Mouse (Mus musculus): ENCODE results near the gene Ppp5c.

Gene Ppp5c

DNA sequence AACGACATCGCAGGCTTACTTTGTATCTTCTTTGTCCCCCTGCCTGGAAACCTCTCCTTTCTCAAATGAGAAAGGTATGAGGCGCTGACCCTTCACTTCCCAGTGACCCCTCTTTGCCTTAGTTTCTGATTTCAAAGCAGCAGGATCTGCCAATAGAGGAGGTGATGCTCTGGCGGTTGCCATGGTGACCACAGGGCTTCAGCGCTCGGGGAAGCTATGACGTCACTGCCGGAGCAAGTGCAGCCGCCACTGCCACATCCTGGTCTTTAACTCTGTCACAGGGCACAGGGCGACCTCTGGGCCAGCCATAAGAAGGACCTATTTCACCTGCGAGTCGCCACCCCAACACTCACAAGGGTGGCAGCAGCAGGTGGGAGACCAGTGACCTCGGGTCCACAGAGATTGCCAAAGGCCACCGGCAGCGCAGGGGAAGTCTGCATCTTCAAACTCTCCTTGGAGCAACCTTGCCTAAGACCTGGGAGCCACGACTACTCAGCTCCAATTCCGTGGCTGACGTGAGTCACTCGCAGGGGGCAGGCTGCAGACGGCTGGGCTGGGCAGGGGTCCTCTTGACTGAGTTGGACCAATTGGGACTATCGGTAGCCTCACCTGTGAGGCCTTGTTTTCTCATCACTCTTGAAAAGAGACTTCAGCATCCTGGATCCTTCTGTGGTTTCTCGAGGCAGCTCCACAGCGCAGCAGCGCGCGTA is 44.7 kb downstream of the Ppp5c start, which contains the start of gene Gm42372:
Gene Gm42372, plus strand, starts transcription at position 228 of the 710 bp plus-strand sequence.
- DNase-seq (ENCODE audit: low spot score in 2 of 2): peak; percentile 80 to 82

DNA sequence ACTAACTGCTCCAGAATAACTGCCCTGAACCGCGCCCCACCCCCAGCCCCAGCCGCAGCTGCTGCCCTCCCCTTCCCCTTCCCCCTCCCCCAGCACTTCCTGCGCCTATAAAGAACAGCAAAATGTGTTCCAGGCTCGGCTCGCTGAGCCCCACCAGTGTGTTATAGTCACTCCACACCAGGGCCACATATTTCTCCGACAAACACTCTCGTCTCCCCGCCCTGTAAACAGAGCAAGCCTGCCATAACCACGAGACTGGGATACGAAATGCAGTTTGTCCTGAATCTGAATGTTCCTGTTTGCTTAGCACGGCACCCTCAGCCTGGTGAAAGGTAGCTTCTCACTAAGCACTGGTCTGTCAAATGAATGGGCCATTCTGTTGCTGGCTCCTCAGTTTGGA is 47.4 kb downstream of the Ppp5c start:
- peak in 1 of 2 experiments; percentile 10 for DNase-seq (ENCODE audit: low spot score in 2 of 2)

DNA sequence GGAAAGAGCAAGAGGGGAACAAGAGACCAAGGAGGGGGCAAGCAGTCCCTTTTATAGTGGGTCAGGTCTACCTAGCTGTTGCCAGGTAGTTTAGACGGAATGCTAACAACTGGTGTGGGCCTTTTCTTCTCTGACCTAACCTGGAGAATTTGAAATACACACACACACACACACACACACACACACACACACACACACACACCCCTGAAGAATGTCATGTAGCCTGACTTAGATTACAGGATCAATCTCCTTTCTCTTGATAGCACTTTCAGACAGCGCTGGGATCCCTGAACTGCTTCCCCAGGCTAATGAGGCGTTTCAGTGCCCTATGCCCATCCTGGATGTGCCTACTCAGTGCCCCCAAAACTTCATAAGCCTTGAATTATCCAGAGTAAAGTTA is 49.1 kb downstream of the Ppp5c start:
- DNase-seq (ENCODE audit: low spot score in 2 of 2): no peak

DNA sequence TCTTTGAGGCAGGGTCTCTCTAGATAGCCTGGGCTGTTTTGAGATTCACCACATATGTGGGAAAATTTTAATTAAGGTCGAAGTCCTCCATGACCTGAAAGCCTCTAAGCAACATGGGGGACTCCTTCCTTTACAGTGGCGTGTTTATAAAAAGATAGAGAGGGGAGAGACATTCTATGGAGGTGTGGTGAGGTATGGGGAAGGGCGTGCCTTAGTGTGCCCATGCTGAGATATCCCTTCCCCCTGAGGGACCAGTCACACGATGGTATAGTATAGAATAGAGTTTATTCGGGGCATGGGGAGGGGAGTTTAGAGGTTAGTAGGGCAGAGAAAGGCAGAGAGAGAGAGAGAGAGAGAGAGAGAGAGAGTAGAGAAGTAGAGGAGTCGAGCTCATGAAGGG is 49.6 kb downstream of the Ppp5c start:
- no peak for DNase-seq (ENCODE audit: low spot score in 2 of 2)

DNA sequence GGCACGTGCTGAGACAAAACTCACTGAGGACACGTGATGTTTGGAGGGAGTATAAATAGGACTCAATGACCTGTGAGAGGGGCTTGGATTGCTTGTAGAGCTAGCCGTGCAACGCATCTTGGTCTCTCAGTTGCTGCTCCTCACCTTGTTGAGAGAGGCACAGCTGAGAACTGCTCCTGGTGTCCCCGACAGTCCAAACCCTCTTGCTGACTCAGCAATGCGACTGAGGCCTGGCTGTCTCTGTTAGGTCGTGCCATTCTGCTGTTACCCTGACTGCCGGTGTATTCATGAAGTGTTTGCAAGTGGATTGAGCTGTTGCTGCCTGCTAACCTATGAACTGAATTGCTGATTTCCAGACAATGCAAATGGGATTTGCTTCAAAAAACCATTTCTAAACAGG is 51.4 kb downstream of the Ppp5c start:
- no peak for DNase-seq (ENCODE audit: low spot score in 2 of 2)

DNA sequence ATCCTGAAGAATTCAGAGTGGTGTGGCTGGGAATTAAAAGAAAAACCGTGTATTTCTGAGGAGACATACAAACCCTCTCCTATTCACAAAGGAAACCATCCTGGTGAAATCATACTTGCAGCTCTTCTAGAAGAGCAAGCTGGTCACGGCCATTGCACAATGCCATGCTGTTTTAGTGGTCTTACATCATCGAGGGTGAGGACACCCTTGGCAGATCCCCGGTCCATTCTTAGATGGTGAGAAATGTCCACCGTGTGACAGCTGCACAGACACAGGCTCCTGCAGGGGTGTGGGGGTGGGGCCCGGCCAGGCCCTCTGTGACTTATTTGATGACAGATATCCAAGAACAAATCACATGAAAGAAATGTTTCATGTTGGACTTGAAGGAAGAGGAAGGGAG is 53.7 kb downstream of the Ppp5c start:
- DNase-seq (ENCODE audit: low spot score in 2 of 2): no peak

DNA sequence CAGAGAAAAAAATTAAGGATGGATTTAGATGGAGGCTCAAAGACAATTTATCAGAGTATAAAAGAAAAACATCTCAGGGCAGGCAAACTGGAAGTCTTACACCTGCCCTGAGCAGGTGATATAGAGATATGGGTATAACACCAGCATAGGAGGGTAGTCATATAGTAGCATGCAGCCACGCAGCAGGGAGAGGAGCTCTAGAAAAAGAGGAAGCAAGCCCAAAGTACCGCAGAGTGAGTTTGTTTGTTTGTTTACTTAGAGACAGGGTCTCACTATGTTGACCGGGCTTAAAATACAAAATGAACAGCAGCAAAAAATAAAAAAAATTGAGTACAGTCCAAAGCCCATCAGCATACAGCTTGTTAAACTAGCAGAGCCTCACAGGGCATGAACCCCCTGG is 56.6 kb downstream of the Ppp5c start:
- DNase-seq (ENCODE audit: low spot score in 2 of 2): no peak

DNA sequence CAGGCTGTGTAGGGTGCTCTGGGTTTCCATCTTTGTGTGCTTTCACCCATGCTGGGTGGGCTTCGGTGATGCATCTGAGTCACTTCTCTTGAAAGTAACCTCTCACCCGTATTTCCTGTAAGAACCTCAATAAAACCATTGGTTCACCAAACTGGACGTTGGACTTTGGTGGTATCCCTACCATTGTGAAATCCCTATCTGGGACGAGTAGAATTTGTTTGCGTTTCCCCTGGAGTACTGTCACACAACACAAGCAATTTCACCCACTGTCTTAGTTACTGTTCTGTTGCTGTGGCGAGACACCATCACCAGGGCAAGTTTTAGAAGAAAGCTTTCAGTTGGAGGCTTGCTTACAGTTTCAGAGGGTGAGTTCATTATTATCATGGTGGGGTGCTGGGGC is 59.3 kb downstream of the Ppp5c start:
- DNase-seq (ENCODE audit: low spot score in 2 of 2): no peak

DNA sequence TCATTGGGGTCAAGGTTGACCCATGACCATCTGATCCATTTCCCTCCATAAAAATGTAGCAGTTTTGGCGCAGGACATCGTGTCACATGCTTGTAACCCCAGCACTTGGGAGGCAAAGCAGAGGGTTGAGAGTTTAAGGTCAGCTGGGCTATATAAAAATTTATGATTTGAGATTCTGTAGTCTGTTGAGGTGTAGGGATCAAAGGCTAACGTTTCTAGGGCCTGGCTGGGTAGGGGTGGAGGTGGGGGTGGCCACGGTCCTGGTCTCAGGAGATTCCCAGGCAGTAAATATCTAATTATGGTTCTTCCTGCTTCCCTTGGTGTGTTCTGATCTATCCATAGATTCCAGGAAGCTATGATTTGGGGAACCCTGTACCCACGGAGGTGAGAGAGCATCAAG is 66.0 kb downstream of the Ppp5c start:
- DNase-seq (ENCODE audit: low spot score in 2 of 2): no peak

DNA sequence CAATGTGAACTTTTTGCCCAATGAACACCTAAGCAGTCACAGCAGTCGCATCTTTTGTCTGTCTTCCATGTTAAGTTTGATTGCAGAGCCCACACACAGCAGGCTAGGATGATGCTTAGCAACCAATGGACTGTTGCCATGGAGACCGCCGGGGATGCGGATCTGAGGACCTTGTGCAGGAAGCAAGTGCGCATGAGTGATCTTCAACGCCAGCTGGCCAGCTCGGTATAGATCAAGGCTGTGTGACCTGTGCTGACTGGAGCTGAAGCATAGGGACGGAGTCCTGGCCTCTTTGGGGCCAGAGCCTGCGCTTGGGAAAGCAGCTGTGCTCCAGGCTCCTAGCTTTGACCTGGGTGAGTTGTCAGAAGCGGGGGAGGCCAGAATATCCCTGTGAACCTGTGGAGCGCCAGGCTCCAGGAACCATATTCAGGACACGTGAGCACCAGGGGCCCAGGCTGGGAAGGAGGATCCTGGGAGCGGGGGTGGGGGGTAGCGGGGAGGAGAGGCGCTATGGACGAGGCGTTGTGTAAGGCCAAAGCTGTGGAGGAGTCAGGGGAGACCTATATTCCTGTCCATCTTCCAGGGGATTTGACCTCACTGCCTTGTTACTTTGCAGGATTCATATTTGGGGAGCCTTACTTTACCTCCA is 68.1 kb downstream of the Ppp5c start, which contains the start of gene Pnmal1:
Gene Pnmal1, plus strand, starts transcription at position 141 of the 649 bp plus-strand sequence.
- no peak for DNase-seq (ENCODE audit: low spot score in 2 of 2)

DNA sequence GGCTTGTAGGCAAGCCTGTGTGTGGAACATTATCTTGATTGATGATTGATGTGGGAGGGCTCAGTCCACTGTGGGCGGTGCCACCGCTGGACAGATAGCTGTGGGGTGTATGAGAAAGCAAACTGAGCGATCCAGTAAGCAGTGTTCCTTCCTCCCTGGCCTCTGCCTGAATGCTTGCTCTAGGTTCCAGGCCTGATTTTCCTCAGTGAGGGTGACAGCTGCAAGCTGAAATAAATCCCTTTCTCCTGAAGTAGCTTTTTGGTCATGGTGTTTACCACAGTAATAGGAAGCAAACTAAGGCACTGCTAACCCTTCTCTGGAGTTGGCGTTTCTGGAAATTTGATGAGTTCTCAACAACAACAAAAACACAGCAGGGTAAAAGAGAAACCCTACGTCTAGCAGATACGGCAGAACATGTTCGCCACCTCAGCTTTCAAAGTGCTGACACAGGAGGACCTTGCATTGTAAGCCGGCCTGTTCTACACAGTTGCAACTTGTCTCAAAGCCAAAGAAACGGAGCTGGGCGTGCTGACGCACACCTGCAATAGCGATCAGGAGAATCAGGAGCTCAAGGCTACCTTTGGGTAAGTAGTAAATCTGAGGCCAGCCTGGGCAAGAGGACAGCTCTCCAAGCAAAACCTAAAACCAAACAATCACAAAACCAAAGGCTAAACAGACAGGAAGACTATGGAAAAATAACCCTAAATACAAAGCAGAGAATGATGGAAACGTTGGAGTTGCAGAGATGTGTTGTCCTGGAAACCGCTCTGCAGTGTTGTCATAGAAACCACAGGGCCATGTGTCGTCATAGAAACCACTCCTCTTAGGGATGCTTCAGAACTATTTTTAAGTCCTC is 71.1 kb downstream of the Ppp5c start:
- no peak for DNase-seq (ENCODE audit: low spot score in 2 of 2)

DNA sequence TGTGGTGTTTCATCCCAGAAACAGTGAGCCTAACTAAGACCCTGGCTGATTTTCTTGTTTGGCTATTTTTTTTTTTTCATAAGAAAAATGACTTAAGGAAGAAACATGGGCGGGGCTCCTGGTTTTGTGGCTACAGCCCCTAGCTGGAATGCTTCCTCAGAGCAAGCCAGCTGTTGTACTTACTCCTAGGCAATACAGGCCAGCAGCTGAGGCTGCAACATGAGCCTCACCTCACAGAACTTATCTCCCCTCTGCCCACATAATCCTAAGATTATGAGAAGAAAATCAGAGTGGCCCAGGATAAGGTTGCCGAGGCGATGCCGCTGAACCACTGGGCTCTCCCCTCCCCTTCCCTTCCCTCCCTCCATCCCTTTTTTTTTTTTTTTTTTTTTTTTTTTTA is 72.0 kb downstream of the Ppp5c start:
- DNase-seq (ENCODE audit: low spot score in 2 of 2): no peak

Data from natural killer cell, adult 2 months (primary cell).